Mouse (Mus musculus): ENCODE results near the gene Iqck.

- TF ChIP-seq CTCF (IDR thresholded peaks at IDR 0.05; ENCODE audit: borderline replicate concordance, control insufficient read depth, extremely low read depth, insufficient read depth, low read length, poor library complexity) (no peak), POLR2A (IDR thresholded peaks at IDR 0.05; ENCODE audit: control insufficient read depth, extremely low read depth, insufficient read depth, low read length, poor library complexity) (no peak)
Observed at GRCm38 (mm10) chr7:118993597-118994230, 138.2 kb downstream of the Iqck start.
